Mouse (Mus musculus): Measurements from ENCODE around the gene Usp6nl.

DNA sequence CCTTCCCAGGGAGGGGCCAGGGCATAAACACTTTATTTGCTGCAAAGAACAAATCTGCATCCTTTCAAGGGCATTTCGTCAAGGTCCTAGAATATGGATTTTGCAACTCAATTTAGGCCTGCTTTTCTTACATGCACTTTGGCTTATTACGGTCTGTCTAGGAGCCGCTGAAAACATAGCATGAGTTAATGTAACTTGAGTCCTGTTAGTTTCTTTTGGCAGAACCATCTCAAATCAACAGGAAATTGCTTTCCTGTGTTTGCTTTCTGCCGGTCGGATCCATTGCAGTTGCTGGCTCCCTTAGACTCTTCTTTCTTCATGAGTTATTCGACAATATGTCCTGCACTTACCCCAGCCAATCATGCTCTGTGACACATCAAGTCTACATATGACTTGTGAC, 143.9 kb downstream of the Usp6nl start:
- no peak for TF ChIP-seq CTCF (IDR thresholded peaks at IDR 0.05; ENCODE audit: borderline replicate concordance, extremely low read depth, insufficient read depth, insufficient read length)
- no peak for TF ChIP-seq POLR2A (IDR thresholded peaks at IDR 0.05; ENCODE audit: borderline replicate concordance, extremely low read depth, insufficient read depth, insufficient read length, poor library complexity, severe bottlenecking)
